In the genomic region with DNA sequence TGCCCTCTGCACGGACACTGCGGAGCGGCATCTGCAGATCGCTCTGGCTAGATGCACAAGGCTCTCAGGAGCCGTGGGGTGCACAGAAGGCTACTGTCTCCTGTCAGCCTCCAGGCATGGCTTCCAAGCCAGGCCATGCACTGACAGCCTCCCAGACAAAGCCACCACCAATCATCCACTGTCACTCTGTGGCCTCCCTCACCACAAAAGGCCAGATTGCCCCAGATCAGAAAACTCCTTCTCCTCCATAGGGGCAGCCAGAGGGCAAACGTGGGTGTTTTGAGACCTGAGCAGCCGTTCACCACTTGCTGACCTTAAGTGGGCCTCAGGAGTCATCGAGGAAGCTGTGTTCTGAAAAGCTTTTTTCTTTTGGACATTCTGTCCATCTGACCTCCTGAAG, we compare ENCODE assay signal across 21 mouse cellular contexts. TPM values are rescaled to one million over a fixed set of nuclear protein-coding genes. Genes with fewer than 3 reads are reported as not detected.
DNase-seq lines count a peak whose midpoint lies in the region; ATAC-seq lines count a peak whose summit lies in the region.
"Had no signal": no experiment of that assay in that cellular context is flagged by ENCODE, and none has a peak within 500 bp of the region (broad histone marks: within the 10 kb centered on the region; RNA-seq: fewer than 3 reads in every experiment).

No protein-coding gene starts in this region.

- no peak overlapping the region for H3K9ac ChIP-seq in hindbrain, embryonic 14.5 days
- 0 out of 2 replicates have a peak overlapping the region, but pooled peaks have one; percentile 6 for H3K9ac ChIP-seq in neural tube, embryonic 12.5 days
- H3K9ac ChIP-seq in neural tube, embryonic 15.5 days (replicated peaks): no peak overlapping the region
- H3K9ac ChIP-seq: embryonic facial prominence, embryonic 13.5 days; forebrain, embryonic 13.5 days; kidney, embryonic 15.5 days; limb, embryonic 12.5 days; liver, postnatal 0 days had no signal

- ATAC-seq in hindbrain, embryonic 14.5 days (ENCODE audit: low FRiP score): no peak
- no peak for ATAC-seq in neural tube, embryonic 12.5 days (ENCODE audit: low FRiP score, low read depth)
- no peak for ATAC-seq in neural tube, embryonic 15.5 days (ENCODE audit: low FRiP score)
- ATAC-seq in megakaryocyte progenitor cell, adult 5-6 weeks (replicated peaks; ENCODE audit: poor library complexity): no peak
- ATAC-seq: forebrain, embryonic 13.5 days; intestine, embryonic 16.5 days; liver, postnatal 0 days; lung, postnatal 0 days had no signal

- no peak overlapping the region for H3K4me2 ChIP-seq in hindbrain, embryonic 14.5 days (replicated peaks)
- H3K4me2 ChIP-seq in neural tube, embryonic 12.5 days (replicated peaks): 0 out of 2 replicates have a peak overlapping the region, but pooled peaks have one; percentile 12
- no peak overlapping the region for H3K4me2 ChIP-seq in neural tube, embryonic 15.5 days
- H3K4me2 ChIP-seq: embryonic facial prominence, embryonic 13.5 days; forebrain, embryonic 13.5 days; kidney, embryonic 15.5 days; limb, embryonic 12.5 days; liver, embryonic 11.5 days had no signal

- H3K27ac ChIP-seq in hindbrain, embryonic 10.5 days: peak overlapping the region; percentile 99
- no peak overlapping the region for H3K27ac ChIP-seq in hindbrain, embryonic 14.5 days
- no peak overlapping the region for H3K27ac ChIP-seq in neural tube, embryonic 12.5 days
- no peak overlapping the region for H3K27ac ChIP-seq in neural tube, embryonic 15.5 days (replicated peaks)
- H3K27ac ChIP-seq: embryonic facial prominence, embryonic 13.5 days; forebrain, embryonic 13.5 days; kidney, embryonic 15.5 days; limb, embryonic 12.5 days had no signal

- H3K4me3 ChIP-seq in hindbrain, embryonic 10.5 days: 0 out of 2 replicates have a peak overlapping the region, but pooled peaks have one; percentile 5
- H3K4me3 ChIP-seq in hindbrain, embryonic 14.5 days (replicated peaks; ENCODE audit: low read length): no peak overlapping the region
- no peak overlapping the region for H3K4me3 ChIP-seq in neural tube, embryonic 12.5 days
- H3K4me3 ChIP-seq in neural tube, embryonic 15.5 days (replicated peaks): no peak overlapping the region
- H3K4me3 ChIP-seq: embryonic facial prominence, embryonic 13.5 days; erythroblast, embryonic 14.5 days; forebrain, embryonic 13.5 days; kidney, embryonic 15.5 days; limb, embryonic 12.5 days had no signal

- H3K9me3 ChIP-seq in hindbrain, embryonic 10.5 days: 0 out of 2 replicates have a peak, but pooled peaks cover 3% of the 10 kb centered on the region
- no peaks in the 10 kb centered on the region for H3K9me3 ChIP-seq in hindbrain, embryonic 14.5 days (ENCODE audit: control insufficient read depth, low read length)
- H3K9me3 ChIP-seq in neural tube, embryonic 12.5 days: no peaks in the 10 kb centered on the region
- no peaks in the 10 kb centered on the region for H3K9me3 ChIP-seq in neural tube, embryonic 15.5 days (replicated peaks)
- H3K9me3 ChIP-seq: embryonic facial prominence, embryonic 13.5 days; forebrain, embryonic 13.5 days; kidney, embryonic 15.5 days had no signal

- H3K4me1 ChIP-seq in hindbrain, embryonic 10.5 days (replicated peaks): peaks cover 54% of the 10 kb centered on the region
- peaks cover 22% of the 10 kb centered on the region for H3K4me1 ChIP-seq in hindbrain, embryonic 14.5 days (replicated peaks; ENCODE audit: control insufficient read depth, insufficient read depth, low read length)
- peaks cover 37% of the 10 kb centered on the region for H3K4me1 ChIP-seq in neural tube, embryonic 12.5 days
- peaks cover 26% of the 10 kb centered on the region for H3K4me1 ChIP-seq in neural tube, embryonic 15.5 days

- H3K36me3 ChIP-seq in hindbrain, embryonic 10.5 days: no peaks in the 10 kb centered on the region
- H3K36me3 ChIP-seq in hindbrain, embryonic 14.5 days (replicated peaks; ENCODE audit: control insufficient read depth, insufficient read depth): no peaks in the 10 kb centered on the region
- H3K36me3 ChIP-seq in neural tube, embryonic 12.5 days: no peaks in the 10 kb centered on the region
- H3K36me3 ChIP-seq in neural tube, embryonic 15.5 days: no peaks in the 10 kb centered on the region
- H3K36me3 ChIP-seq: embryonic facial prominence, embryonic 13.5 days; kidney, embryonic 15.5 days; limb, embryonic 12.5 days had no signal

- DNase-seq in embryo, embryonic 10 days (ENCODE audit: low spot score): peak; percentile 51
- no peak for DNase-seq in embryo, embryonic 11 days
- no peak for DNase-seq in hindbrain, embryonic 10.5 days (ENCODE audit: low spot score)
- no peak for DNase-seq in hindbrain, embryonic 14.5 days (ENCODE audit: low spot score)
- DNase-seq in lung, postnatal 36 days: no peak
- DNase-seq: adrenal gland, postnatal 25 days; gastrocnemius, postnatal 36 days; kidney, postnatal 4 days; liver, postnatal 0 days; midbrain, embryonic 14.5 days had no signal

- WGBS in hindbrain, embryonic 10.5 days: 47% methylated on average over 8 of the region's 8 CpGs
- 34% methylated on average over 8 of the region's 8 CpGs for WGBS in hindbrain, embryonic 14.5 days
- 31% methylated on average over 8 of the region's 8 CpGs for WGBS in neural tube, embryonic 12.5 days
- WGBS in neural tube, embryonic 15.5 days: 44% methylated on average over 8 of the region's 8 CpGs

- peaks cover 11% of the 10 kb centered on the region for H3K27me3 ChIP-seq in hindbrain, embryonic 10.5 days (ENCODE audit: insufficient read depth, poor library complexity, severe bottlenecking)
- no peaks in the 10 kb centered on the region for H3K27me3 ChIP-seq in hindbrain, embryonic 14.5 days (ENCODE audit: control insufficient read depth, insufficient read depth, low read length)
- 0 out of 2 replicates have a peak, but pooled peaks cover 7% of the 10 kb centered on the region for H3K27me3 ChIP-seq in neural tube, embryonic 12.5 days (replicated peaks)
- H3K27me3 ChIP-seq in neural tube, embryonic 15.5 days (replicated peaks): no peaks in the 10 kb centered on the region

RNA-seq across cellular contexts. Expression of gene Gdpd5, which starts 2.3 kb away (rescaled TPM):
- polyA plus RNA-seq in hindbrain, embryonic 10.5 days (2016; fragmentation: Nextera tagmentation; extraction: Ambion mirVana): 33.8 and 43.8 TPM in 2 replicates
- polyA plus RNA-seq in hindbrain, embryonic 14.5 days (2014; fragmentation: Nextera tagmentation; extraction: Ambion mirVana): 37.7 and 46.2 TPM in 2 replicates
- 51.6 and 60.8 TPM in 2 replicates for polyA plus RNA-seq in neural tube, embryonic 12.5 days (2016; fragmentation: Nextera tagmentation; extraction: Ambion mirVana)
- 41.2 and 45.7 TPM in 2 replicates for polyA plus RNA-seq in neural tube, embryonic 15.5 days (2015; fragmentation: Nextera tagmentation; extraction: Ambion mirVana)
- total RNA-seq in megakaryocyte progenitor cell, adult 5-6 weeks (2015): 0.10 TPM in 1 of 2 replicates, not detected in the other
- 0.08 TPM in 1 of 2 replicates, not detected in the other for total RNA-seq in megakaryocyte progenitor cell, adult 5-6 weeks (2017)

RNA-seq across cellular contexts. Expression of gene Serpinh1, which starts 25.8 kb away (rescaled TPM):
- polyA plus RNA-seq in hindbrain, embryonic 10.5 days (2016; fragmentation: Nextera tagmentation; extraction: Ambion mirVana): 861 and 996 TPM in 2 replicates
- polyA plus RNA-seq in hindbrain, embryonic 14.5 days (2014; fragmentation: Nextera tagmentation; extraction: Ambion mirVana): 122 and 128 TPM in 2 replicates
- polyA plus RNA-seq in neural tube, embryonic 12.5 days (2016; fragmentation: Nextera tagmentation; extraction: Ambion mirVana): 640 and 651 TPM in 2 replicates
- 332 and 435 TPM in 2 replicates for polyA plus RNA-seq in neural tube, embryonic 15.5 days (2015; fragmentation: Nextera tagmentation; extraction: Ambion mirVana)
- 0.05 TPM in 1 of 2 replicates, not detected in the other for total RNA-seq in megakaryocyte progenitor cell, adult 5-6 weeks (2015)
- not detected in 2 replicates for total RNA-seq in megakaryocyte progenitor cell, adult 5-6 weeks (2017)
